Mouse (Mus musculus) kidney, embryonic 15.5 days (tissue): ENCODE results near the gene Cyfip2. TPM values are rescaled to one million over a fixed set of nuclear protein-coding genes. Genes with fewer than 3 reads are reported as not detected.

ENCODE experiments used
- ATAC-seq: fragments of 200-750 bp; cut with Nextera tagmentation; replicated peaks from 2 replicates; pipeline ENCODE4 v1.8.0; 2017; ENCODE audit warnings: moderate TSS enrichment; ENCODE audit not compliant: low FRiP score
- H3K27ac ChIP-seq: fragments of 300-500 bp; sonication (generic); 2 replicates; pipeline ENCODE4 v1.5.1; 2015; ENCODE audit warnings: mild to moderate bottlenecking, inconsistent platforms
- H3K27me3 ChIP-seq: fragments of 300-500 bp; sonication (generic); 2 replicates; pipeline ENCODE4 v1.6.1; 2015; ENCODE audit warnings: inconsistent platforms
- H3K36me3 ChIP-seq: fragments of 300-500 bp; sonication (generic); 2 replicates; pipeline ENCODE4 v1.6.1; 2015; ENCODE audit warnings: inconsistent platforms
- H3K4me1 ChIP-seq: fragments of 300-500 bp; sonication (generic); 2 replicates; pipeline ENCODE4 v1.6.1; 2015; ENCODE audit warnings: inconsistent platforms
- H3K4me2 ChIP-seq: fragments of 300-500 bp; sonication (generic); 2 replicates; pipeline ENCODE4 v1.6.1; 2015; ENCODE audit warnings: moderate library complexity, mild to moderate bottlenecking, inconsistent platforms
- H3K4me3 ChIP-seq: fragments of 300-500 bp; sonication (generic); replicated peaks from 2 replicates; pipeline ENCODE4 v1.5.1; 2015; ENCODE audit warnings: mild to moderate bottlenecking, inconsistent platforms
- H3K9ac ChIP-seq: fragments of 300-500 bp; sonication (generic); 2 replicates; pipeline ENCODE4 v1.6.1; 2015; ENCODE audit warnings: mild to moderate bottlenecking, inconsistent platforms
- H3K9me3 ChIP-seq: fragments of 300-500 bp; sonication (generic); replicated peaks from 2 replicates; pipeline ENCODE4 v1.6.1; 2016; ENCODE audit warnings: inconsistent platforms
- WGBS: fragments of 180-500 bp; shearing (Covaris S2); methylation state at CpG from one replicate; pipeline ENCODE4 v1.1.7; 2015; ENCODE audit warnings: mixed read lengths; 5-methylcytosine and 5-hydroxymethylcytosine counted together
- polyA plus RNA-seq: library from polyadenylated mRNA; unstranded; fragments of >200 nt; fragmentation: Nextera tagmentation; extraction: Ambion mirVana; gene quantifications from 2 replicates; pipeline ENCODE4 v1.2.1, GENCODE M21; 2015

The Cyfip2 gene
- polyA plus RNA-seq, 1 experiment from 2014 or later, result 15.5 TPM

DNA sequence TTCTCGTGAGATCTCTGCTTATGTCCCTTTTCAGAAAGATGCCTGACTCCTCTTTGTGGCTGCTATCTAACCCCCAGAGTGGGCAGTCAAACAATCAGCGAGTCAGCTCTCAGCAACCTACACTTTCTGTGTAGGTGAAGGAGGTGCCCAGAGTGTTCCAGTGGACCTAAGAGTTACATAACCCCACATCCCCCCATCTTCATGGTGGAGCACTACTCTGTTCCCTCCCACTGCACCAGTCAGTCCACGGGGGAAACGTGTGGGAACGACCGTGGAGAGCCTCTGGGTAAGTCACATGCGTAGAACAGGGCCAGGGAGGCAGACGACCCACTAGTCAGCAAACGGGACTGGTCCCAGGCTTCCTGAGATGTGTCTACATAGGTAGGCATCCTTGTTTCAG, 93.3 kb downstream of the Cyfip2 start:
- Histone ChIP-seq H3K27ac (no peak overlapping the region), H3K4me2 (no peak overlapping the region), H3K36me3 (peaks cover 5% of the 10 kb centered on the region; the same call in 1 of the 2 replicates), H3K27me3 (no peaks in the 10 kb centered on the region), H3K9ac (no peak overlapping the region), H3K9me3 (no peaks in the 10 kb centered on the region), H3K4me1 (peaks cover 9% of the 10 kb centered on the region), H3K4me3 (no peak overlapping the region)
- 86% methylated on average over 9 of the region's 9 CpGs for WGBS
- ATAC-seq, result no peak

DNA sequence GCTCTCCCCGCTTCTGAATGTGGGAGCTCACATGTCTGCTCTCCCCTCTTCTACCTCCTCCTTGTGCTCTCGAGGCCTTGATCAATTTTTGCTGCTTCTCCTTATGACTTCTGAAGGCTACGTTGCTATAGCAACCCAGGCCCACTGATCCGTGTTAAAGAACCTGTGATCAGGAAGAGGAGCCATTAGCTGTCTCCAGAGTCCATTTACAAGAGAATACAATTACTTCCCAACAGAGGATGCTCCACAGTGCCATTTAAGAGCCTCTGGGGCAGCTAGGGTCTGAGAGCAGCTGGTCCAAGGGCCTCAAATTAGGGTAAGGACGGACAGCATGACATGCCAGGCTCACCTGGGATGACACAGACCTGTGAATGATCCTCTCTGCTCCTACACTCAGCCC, 94.1 kb downstream of the Cyfip2 start:
- Histone ChIP-seq H3K27ac (no peak overlapping the region), H3K27me3 (no peaks in the 10 kb centered on the region), H3K4me3 (no peak overlapping the region), H3K4me2 (no peak overlapping the region), H3K4me1 (peaks cover 16% of the 10 kb centered on the region), H3K36me3 (peaks cover under 1% of the 10 kb centered on the region; the same call in 1 of the 2 replicates), H3K9me3 (no peaks in the 10 kb centered on the region), H3K9ac (no peak overlapping the region)
- no peak for ATAC-seq
- 26% methylated on average over 5 of the region's 5 CpGs for WGBS

DNA sequence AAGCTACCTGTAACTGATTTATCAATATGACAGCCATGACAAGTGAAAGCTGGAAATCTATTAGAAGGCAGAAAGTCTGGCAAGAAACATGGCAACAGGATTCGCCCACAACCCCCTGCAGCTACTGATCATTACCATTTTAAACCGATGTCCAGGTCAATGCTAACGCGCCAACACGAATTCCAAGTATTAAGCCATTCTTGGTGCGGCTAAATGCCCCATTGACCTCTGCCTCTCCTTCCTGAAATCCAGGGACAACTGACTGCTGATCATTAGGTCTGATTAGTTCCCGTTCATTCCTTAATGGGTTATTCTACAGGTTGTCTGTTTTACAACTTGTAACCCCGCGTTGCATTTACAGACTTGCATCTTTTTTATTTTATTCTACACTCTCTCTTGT, 95.0 kb downstream of the Cyfip2 start:
- no peak for ATAC-seq
- Histone ChIP-seq H3K27me3 (no peaks in the 10 kb centered on the region), H3K36me3 (no peaks in the 10 kb centered on the region), H3K4me2 (no peak overlapping the region), H3K27ac (no peak overlapping the region), H3K9ac (no peak overlapping the region), H3K9me3 (no peaks in the 10 kb centered on the region), H3K4me3 (no peak overlapping the region), H3K4me1 (peaks cover 24% of the 10 kb centered on the region)
- WGBS, result 83% methylated on average over 9 of the region's 9 CpGs

DNA sequence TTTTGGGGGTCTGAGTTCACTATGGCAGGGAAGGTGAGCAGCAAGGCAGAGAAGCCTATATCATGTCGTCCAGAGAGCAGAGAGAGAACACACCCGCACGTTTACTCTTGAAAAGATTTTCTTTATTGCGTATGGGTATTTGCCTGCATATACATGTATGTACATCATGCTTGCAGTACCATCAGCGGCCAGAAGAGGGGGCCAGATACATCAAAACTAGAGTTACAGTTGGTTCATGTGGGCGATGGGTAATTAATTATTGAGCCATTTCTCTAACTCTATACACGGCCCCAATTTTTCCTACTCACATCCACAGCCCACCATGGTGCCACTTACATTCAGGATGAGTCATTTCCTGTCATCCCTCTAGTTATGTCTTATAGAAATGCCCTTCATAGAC, 96.0 kb downstream of the Cyfip2 start:
- H3K36me3 ChIP-seq, result no peaks in the 10 kb centered on the region
- no peaks in the 10 kb centered on the region for H3K27me3 ChIP-seq
- H3K4me1 ChIP-seq, result peaks cover 32% of the 10 kb centered on the region
- no peak overlapping the region for H3K4me3 ChIP-seq
- H3K27ac ChIP-seq, result no peak overlapping the region
- H3K4me2 ChIP-seq, result no peak overlapping the region
- H3K9ac ChIP-seq, result no peak overlapping the region
- H3K9me3 ChIP-seq, result no peaks in the 10 kb centered on the region
- ATAC-seq, result no peak
- 78% methylated on average over 7 of the region's 7 CpGs for WGBS

DNA sequence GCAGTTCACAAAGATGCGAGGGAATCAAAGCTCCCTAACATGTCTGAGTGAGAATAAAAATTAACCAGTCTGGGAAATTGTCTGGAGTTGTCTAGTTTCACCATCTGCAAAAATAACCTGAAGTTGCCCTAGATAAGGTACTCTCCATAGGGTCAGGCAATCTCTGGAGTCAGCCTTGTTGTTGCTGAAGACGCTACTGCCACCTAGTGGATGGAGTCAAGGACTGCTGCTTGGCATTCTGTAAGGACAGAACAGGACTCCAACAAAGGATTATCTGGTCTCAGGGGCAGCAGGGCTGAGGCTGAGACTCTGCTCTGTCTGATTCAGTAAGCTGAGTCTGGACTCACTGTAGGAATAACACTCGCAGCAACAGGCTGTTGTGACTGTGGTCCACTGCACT, 97.3 kb downstream of the Cyfip2 start:
- Histone ChIP-seq H3K9me3 (no peaks in the 10 kb centered on the region), H3K9ac (no peak overlapping the region), H3K36me3 (no peaks in the 10 kb centered on the region), H3K4me3 (no peak overlapping the region), H3K4me2 (no peak overlapping the region), H3K27me3 (no peaks in the 10 kb centered on the region), H3K27ac (peak overlapping the region; percentile 94), H3K4me1 (peaks cover 39% of the 10 kb centered on the region)
- WGBS, result 21% methylated on average over 3 of the region's 3 CpGs
- ATAC-seq, result peak; percentile 63

DNA sequence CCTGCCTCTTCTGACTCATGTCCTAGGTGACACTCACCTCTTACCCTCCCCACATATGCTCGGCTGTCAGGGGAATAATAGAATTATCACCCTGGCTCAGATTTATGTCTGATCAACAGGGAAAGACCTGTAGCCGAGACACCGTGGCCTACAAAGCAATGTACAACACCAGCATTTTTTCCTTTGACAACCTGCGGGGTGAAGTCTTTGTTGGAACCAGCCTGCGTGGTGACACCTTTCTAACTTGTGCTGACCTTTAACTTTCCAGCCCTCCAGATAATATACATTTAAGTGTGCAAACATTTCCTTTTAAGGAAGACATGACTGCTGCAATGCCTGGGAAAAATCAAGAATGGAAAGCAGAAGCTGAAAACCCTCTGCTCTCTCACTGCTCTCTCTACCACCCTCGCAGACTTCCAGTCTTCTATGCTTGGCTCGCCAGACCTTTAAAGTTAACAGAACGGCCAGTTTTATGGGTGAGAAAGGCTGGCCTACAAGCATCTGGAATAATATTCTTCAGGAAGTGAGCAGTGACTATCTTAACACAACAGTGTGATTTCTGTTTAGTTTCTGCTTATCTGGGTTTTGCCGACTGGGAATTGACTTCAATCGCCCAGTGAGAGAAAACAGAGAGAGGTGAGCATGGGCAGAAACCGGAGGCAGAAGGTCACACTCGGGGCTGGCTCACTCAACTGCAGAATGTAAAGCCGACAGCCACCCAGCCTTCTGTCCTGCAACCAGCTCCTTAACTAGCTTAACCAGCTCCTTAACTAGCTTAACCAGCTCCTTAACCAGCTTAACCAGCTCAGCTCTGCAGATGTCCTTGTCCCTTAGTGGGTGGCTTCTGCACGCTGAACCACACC, 98.1 kb downstream of the Cyfip2 start:
- no peak overlapping the region for H3K4me3 ChIP-seq
- no peaks in the 10 kb centered on the region for H3K27me3 ChIP-seq
- ATAC-seq, result no peak
- H3K9ac ChIP-seq, result no peak overlapping the region
- no peaks in the 10 kb centered on the region for H3K9me3 ChIP-seq
- peak overlapping the region; percentile 94 for H3K27ac ChIP-seq
- H3K4me2 ChIP-seq, result no peak overlapping the region
- H3K36me3 ChIP-seq, result no peaks in the 10 kb centered on the region
- peaks cover 39% of the 10 kb centered on the region for H3K4me1 ChIP-seq
- WGBS, result 26% methylated on average over 14 of the region's 14 CpGs

DNA sequence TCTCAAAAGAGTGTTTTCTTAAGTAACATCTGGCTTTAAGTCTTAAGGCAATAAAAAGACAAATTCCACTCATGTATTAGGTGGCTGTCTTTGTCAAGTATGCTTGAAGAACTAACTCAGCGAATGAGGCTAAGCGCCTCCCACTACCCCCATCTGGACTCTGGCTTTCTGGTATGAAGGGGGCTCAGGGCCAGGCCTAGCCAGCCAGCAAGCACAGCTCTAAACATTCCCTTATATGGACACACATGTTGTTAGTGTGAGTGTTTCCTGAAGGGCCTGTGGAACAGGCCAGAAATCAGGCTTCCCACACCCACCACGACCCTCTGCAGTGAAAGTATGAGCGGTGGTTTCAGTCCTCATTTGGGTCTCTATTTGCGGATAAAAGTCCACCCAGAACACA, 98.8 kb downstream of the Cyfip2 start:
- H3K4me1 ChIP-seq, result peaks cover 39% of the 10 kb centered on the region
- H3K9me3 ChIP-seq, result no peaks in the 10 kb centered on the region
- H3K4me2 ChIP-seq, result no peak overlapping the region
- 43% methylated on average over 5 of the region's 5 CpGs for WGBS
- peak; percentile 89 for ATAC-seq
- H3K27ac ChIP-seq, result peak overlapping the region; percentile 94
- no peak overlapping the region for H3K9ac ChIP-seq
- no peak overlapping the region for H3K4me3 ChIP-seq
- H3K27me3 ChIP-seq, result no peaks in the 10 kb centered on the region
- H3K36me3 ChIP-seq, result no peaks in the 10 kb centered on the region

DNA sequence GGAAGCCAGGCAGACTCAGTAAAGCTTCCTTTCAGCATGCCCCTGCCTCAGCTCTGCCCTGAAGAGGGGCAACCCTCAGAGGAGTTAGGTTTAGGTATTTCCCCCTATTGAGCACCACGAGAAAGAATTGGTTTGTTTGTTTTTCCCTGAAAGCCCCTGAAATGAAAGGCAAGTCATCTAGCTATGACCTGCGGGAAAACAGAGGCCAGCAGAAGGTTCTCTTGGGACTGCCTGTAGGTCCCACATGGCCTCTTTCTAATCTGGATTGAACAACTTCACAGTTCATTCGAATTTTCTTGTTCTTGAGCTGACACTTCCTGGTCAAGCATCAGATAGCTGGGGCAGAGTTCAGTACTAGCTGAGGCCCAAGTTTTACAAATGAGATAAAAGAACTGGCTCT, 100.8 kb downstream of the Cyfip2 start:
- H3K27me3 ChIP-seq, result no peaks in the 10 kb centered on the region
- 15% methylated on average over 3 of the region's 3 CpGs for WGBS
- no peak overlapping the region for H3K4me3 ChIP-seq
- no peaks in the 10 kb centered on the region for H3K36me3 ChIP-seq
- 0 out of 2 replicates have a peak overlapping the region, but pooled peaks have one; percentile 3 for H3K27ac ChIP-seq
- H3K9me3 ChIP-seq, result no peaks in the 10 kb centered on the region
- peaks cover 39% of the 10 kb centered on the region for H3K4me1 ChIP-seq
- no peak overlapping the region for H3K4me2 ChIP-seq
- ATAC-seq, result no peak
- H3K9ac ChIP-seq, result no peak overlapping the region

DNA sequence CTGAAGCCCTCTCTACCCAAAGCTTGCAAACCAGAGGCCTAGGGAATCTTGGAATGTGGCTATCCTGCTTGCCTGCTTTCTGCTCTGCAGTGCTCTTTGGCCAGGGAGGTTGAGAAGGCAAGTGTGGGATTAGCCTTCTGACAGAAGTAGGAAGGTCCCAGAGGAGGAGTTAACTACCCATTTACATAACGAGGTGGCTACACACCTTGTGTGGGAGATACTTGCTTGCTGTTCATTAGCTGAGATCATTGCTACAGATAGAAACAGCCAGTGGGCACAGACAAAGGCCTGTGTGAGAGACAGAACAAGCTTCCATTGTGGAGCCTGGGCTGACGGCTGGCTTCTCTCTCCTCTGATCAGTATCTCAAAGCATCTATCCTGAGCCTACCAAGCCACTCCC, 102.8 kb downstream of the Cyfip2 start:
- 56% methylated on average over 2 of the region's 2 CpGs for WGBS
- ATAC-seq, result no peak
- Histone ChIP-seq H3K9ac (no peak overlapping the region), H3K4me1 (peaks cover 51% of the 10 kb centered on the region), H3K27me3 (no peaks in the 10 kb centered on the region), H3K27ac (no peak overlapping the region), H3K9me3 (no peaks in the 10 kb centered on the region), H3K4me3 (no peak overlapping the region), H3K36me3 (no peaks in the 10 kb centered on the region), H3K4me2 (no peak overlapping the region)

DNA sequence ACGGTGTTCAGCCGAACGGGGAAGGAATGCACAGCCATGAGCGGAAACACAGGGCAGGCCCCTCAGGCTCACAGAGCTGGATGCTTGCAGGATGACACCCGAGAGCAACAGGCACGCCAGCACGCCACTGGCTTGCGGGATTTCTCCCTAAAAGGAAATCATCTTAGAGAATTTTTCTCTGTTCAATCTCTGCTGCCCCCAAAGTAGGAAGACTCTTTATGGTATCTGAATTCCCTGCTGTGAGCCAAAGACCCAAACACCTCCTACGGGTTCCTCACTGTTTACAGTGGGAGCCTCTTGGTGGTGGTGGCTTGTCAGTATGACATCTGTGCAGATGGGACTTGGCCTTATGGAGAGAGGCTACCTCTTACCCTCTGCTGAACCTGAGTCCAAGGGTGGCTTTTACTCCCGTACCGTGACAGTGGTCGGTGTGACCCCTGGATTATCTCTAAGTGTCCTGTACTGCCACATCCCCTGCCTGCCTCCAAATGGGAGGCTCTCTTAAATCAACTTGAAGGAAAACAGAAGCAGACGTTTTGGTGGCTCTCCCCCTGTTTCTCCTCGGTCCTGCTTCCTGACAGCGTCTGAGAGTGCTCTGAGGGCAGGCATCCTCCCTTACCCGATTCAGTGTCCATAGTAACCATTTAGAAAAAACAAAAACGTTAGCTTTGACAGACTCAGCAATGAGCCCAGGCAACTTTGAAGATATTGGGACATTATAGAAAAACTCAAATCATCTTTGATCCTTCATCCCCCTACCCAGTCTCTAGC, 106.8 kb downstream of the Cyfip2 start:
- Histone ChIP-seq H3K27me3 (no peaks in the 10 kb centered on the region), H3K9me3 (no peaks in the 10 kb centered on the region), H3K36me3 (no peaks in the 10 kb centered on the region), H3K4me1 (peaks cover 40% of the 10 kb centered on the region), H3K4me2 (0 out of 2 replicates have a peak overlapping the region, but pooled peaks have one; percentile 12), H3K9ac (no peak overlapping the region), H3K4me3 (no peak overlapping the region), H3K27ac (peak overlapping the region; percentile 58)
- WGBS, result 20% methylated on average over 17 of the region's 17 CpGs
- peak; percentile 34; the same call in 1 of the 2 replicates for ATAC-seq

DNA sequence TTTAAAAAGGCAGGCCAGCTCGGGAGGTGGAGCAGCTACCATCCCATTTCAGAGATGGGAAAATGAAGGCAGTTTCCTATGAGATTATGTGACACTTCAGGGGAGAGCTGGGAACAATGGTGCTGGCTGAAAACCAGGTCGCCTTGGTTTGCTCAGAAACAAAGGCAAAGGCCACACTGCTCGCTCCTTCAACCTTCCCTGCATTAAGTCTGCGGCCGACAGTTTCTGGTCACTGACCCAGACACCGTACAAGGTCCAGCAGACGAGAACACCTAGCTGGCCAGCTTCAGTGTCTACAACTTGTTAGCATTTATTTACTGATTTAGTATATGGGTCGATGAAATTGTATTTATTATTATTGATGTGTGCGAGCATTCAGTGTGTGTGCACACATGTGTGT, 107.8 kb downstream of the Cyfip2 start:
- no peak overlapping the region for H3K4me3 ChIP-seq
- no peak for ATAC-seq
- H3K36me3 ChIP-seq, result no peaks in the 10 kb centered on the region
- WGBS, result 85% methylated on average over 9 of the region's 9 CpGs
- no peaks in the 10 kb centered on the region for H3K27me3 ChIP-seq
- H3K4me1 ChIP-seq, result peaks cover 49% of the 10 kb centered on the region
- H3K27ac ChIP-seq, result 0 out of 2 replicates have a peak overlapping the region, but pooled peaks have one; percentile 58
- no peak overlapping the region for H3K9ac ChIP-seq
- no peak overlapping the region for H3K4me2 ChIP-seq
- no peaks in the 10 kb centered on the region for H3K9me3 ChIP-seq

DNA sequence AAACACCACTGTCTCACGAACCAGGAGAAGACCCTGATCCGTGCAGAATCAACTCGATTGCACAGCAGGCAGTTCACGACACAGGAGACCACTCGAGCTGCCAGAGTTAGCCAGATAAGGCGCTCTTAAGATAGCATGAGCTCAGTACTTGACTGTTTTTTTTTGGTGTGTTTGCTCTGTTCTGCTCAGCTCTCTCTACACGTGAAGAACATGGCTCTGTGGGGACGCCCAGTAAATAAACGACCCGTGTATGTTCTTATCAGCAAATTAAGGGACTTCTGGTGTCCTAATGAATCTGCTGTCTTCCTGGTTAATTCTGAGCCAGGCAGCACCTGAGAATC, 110.1 kb downstream of the Cyfip2 start:
- 0 out of 2 replicates have a peak, but pooled peaks cover 5% of the 10 kb centered on the region for H3K36me3 ChIP-seq
- no peaks in the 10 kb centered on the region for H3K9me3 ChIP-seq
- peaks cover 52% of the 10 kb centered on the region for H3K4me1 ChIP-seq
- H3K9ac ChIP-seq, result no peak overlapping the region
- H3K27me3 ChIP-seq, result no peaks in the 10 kb centered on the region
- WGBS, result 42% methylated on average over 10 of the region's 10 CpGs
- no peak overlapping the region for H3K4me2 ChIP-seq
- ATAC-seq, result no peak
- no peak overlapping the region for H3K4me3 ChIP-seq
- 0 out of 2 replicates have a peak overlapping the region, but pooled peaks have one; percentile 6 for H3K27ac ChIP-seq
